Mouse (Mus musculus) midbrain, embryonic 11.5 days (tissue): ENCODE measurements around the gene Dppa3. TPM values are rescaled to one million over a fixed set of nuclear protein-coding genes. Genes with fewer than 3 reads are reported as not detected.
"Not testable (repeated sequence)": the region's sequence is repeated elsewhere in the genome, so short reads cannot be mapped to it uniquely, and the experiment has no call there.

ENCODE experiments used
- ATAC-seq: fragments of 200-750 bp; cut with Nextera tagmentation; 2 replicates; pipeline ENCODE4 v1.8.0; 2017; ENCODE audit warnings: moderate TSS enrichment, moderate library complexity; ENCODE audit not compliant: low FRiP score
- DNase-seq: peaks from one replicate; pipeline ENCODE4 v3.0.0; 2015; ENCODE audit warnings: low spot score; ENCODE audit errors: missing footprints
- H3K27ac ChIP-seq: fragments of 300-500 bp; sonication (generic); 2 replicates; pipeline ENCODE4 v1.5.1; 2014; ENCODE audit warnings: low read depth, low read length
- H3K27me3 ChIP-seq: fragments of 300-500 bp; sonication (generic); 2 replicates; pipeline ENCODE4 v1.6.1; 2014; ENCODE audit warnings: mild to moderate bottlenecking, low read length, moderate library complexity, mixed read lengths; ENCODE audit not compliant: control insufficient read depth, insufficient read depth
- H3K36me3 ChIP-seq: fragments of 300-500 bp; sonication (generic); 2 replicates; pipeline ENCODE4 v1.6.1; 2014; ENCODE audit warnings: mild to moderate bottlenecking, low read length, moderate library complexity, mixed read lengths; ENCODE audit not compliant: control insufficient read depth, insufficient read depth
- H3K4me1 ChIP-seq: fragments of 300-500 bp; sonication (generic); 2 replicates; pipeline ENCODE4 v1.6.1; 2014; ENCODE audit warnings: low read length; ENCODE audit not compliant: control insufficient read depth, insufficient read depth
- H3K4me2 ChIP-seq: fragments of 300-500 bp; sonication (generic); 2 replicates; pipeline ENCODE4 v1.6.1; 2014; ENCODE audit warnings: mild to moderate bottlenecking, moderate library complexity
- H3K4me3 ChIP-seq: fragments of 300-500 bp; sonication (generic); 2 replicates; pipeline ENCODE4 v1.5.1; 2014; ENCODE audit warnings: low read depth, low read length
- H3K9ac ChIP-seq: fragments of 300-500 bp; sonication (generic); 2 replicates; pipeline ENCODE4 v1.6.1; 2014; ENCODE audit warnings: low read length
- H3K9me3 ChIP-seq: fragments of 300-500 bp; sonication (generic); 2 replicates; pipeline ENCODE4 v1.6.1; 2016; ENCODE audit warnings: low read length; ENCODE audit not compliant: control insufficient read depth
- WGBS: fragments of 180-500 bp; shearing (Covaris S2); extraction: QIAGEN DNeasy Blood & Tissue Kit; methylation state at CpG from one replicate; pipeline ENCODE4 v1.1.7; 2014; 5-methylcytosine and 5-hydroxymethylcytosine counted together
- polyA plus RNA-seq: library from polyadenylated mRNA; unstranded; fragments of >200 nt; fragmentation: Nextera tagmentation; extraction: Ambion mirVana; gene quantifications from 2 replicates; pipeline ENCODE4 v1.2.1, GENCODE M21; 2014

Gene Dppa3
- polyA plus RNA-seq, 1 experiment from 2014 or later, result not detected

DNA sequence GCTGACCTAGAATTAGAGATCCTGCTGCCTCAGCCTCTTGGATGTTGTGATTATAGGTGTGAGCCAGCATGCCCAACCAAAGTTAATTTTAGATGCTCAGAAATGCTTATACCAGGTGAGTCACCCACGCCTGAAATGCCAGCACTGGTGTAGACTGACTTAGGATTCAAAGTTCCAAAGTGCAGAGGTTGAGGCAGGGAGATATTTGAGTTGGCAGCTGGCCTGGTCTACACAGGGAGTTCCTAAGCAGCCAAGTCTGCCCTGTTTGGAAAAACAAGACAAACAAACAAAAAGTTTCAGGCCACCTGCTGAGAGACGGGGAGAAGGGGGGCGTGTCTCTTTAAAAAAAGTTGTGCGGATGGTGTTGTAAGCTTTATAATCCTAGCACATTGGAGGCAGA, 1.1 kb upstream of the Dppa3 start:
- Histone ChIP-seq H3K4me1 (no peaks in the 10 kb centered on the region), H3K27ac (no peak overlapping the region), H3K4me3 (no peak overlapping the region), H3K27me3 (no peaks in the 10 kb centered on the region), H3K4me2 (no peak overlapping the region), H3K9me3 (no peaks in the 10 kb centered on the region; the same call in 1 of the 2 replicates), H3K36me3 (no peaks in the 10 kb centered on the region), H3K9ac (no peak overlapping the region)
- no peak for DNase-seq
- ATAC-seq, result no peak
- WGBS, result 81% methylated on average over 4 of the region's 4 CpGs

DNA sequence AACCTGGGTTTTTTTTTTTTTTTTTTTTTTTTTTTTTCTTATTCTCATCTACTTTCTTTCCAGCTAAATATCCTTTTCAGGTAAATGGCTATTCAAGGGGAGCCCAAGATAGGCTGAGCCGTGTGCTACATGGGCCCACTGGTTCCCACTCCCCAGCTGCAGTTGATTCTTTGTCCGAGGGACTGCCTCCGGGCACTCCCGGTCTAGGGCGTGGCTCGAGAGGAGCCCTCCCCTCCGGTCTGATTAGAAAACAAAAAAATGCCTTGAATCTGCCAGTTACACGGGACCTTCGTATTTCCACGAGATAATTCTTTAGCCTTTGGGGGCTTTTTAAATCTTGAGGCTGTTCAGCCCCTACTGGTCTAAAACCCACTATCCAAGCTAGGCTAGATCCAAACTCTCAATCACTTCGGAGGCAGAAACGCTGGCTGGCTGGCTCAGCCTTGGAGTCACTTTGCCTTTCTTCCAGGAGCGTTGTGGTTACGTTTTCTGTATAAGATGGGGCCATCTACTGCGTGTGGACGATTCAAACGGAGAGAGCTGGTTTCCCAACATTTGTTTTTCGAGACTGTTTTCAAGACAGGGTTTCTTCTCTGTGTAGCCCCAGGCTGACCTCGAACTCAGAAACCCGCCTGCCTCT, 1.4 kb downstream of the Dppa3 start:
- Histone ChIP-seq H3K4me2 (no peak overlapping the region), H3K9me3 (no peaks in the 10 kb centered on the region; the same call in 1 of the 2 replicates), H3K27ac (no peak overlapping the region), H3K4me1 (no peaks in the 10 kb centered on the region), H3K36me3 (no peaks in the 10 kb centered on the region), H3K27me3 (no peaks in the 10 kb centered on the region), H3K4me3 (no peak overlapping the region), H3K9ac (no peak overlapping the region)
- WGBS, result 45% methylated on average over 20 of the region's 20 CpGs
- DNase-seq (peak; percentile 79), ATAC-seq (no peak)

DNA sequence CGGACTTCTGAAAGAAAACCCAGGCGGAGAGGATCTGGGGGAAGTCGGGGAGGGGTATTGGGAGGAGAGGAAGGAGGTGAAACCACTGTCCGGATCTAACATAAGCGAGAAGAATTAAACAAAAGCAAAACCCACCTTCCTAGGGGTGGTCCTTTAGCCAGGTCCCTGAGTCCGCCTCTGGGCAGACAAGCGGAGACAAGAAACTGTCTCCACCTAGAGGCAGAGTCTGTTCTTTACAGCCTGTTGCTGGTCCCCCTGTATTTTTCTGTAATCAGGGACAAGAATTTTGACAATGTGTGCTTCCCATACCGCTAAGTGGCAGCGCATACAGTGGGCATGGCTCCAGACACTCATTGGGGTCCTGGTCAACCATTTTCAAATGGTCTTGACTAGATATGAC, 7.2 kb downstream of the Dppa3 start:
- WGBS, result 56% methylated on average over 9 of the region's 9 CpGs
- no peaks in the 10 kb centered on the region for H3K36me3 ChIP-seq
- H3K4me3 ChIP-seq, result no peak overlapping the region
- no peaks in the 10 kb centered on the region for H3K27me3 ChIP-seq
- ATAC-seq, result no peak
- no peak overlapping the region for H3K9ac ChIP-seq
- no peak overlapping the region for H3K27ac ChIP-seq
- H3K4me2 ChIP-seq, result no peak overlapping the region
- no peaks in the 10 kb centered on the region for H3K9me3 ChIP-seq
- H3K4me1 ChIP-seq, result no peaks in the 10 kb centered on the region
- DNase-seq, result no peak

GRCm38 (mm10) chr6:122635315-122635714, 9.1 kb downstream of the Dppa3 start:
- no peaks in the 10 kb centered on the region for H3K4me1 ChIP-seq
- WGBS, result 91% methylated on average over 7 of the region's 7 CpGs
- no peak overlapping the region for H3K4me2 ChIP-seq
- DNase-seq (no peak), ATAC-seq (no peak)
- H3K36me3 ChIP-seq, result no peaks in the 10 kb centered on the region
- H3K9me3 ChIP-seq, result no peaks in the 10 kb centered on the region
- H3K27ac ChIP-seq, result no peak overlapping the region
- no peaks in the 10 kb centered on the region for H3K27me3 ChIP-seq
- no peak overlapping the region for H3K4me3 ChIP-seq
- H3K9ac ChIP-seq, result no peak overlapping the region

DNA sequence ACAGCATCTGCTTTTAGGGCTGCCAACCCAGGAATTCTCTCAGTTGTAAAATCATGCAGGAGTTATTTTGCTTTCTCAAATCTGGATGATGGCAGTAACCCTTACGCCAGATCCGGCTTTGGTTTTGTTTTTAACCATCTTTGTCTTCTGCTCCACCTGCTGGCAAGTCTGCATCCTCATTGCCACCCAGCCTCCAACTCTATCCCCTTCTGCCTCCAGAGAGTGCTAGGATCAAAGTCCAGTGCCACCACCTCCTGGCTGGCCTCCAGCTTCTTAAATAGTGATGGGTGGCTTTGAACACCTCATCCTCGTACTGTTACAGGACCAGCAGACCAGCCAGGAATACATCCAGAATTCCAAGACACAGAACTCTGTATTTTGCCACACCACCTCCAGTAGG, 10.5 kb downstream of the Dppa3 start:
- Histone ChIP-seq H3K27me3 (no peaks in the 10 kb centered on the region), H3K9ac (no peak overlapping the region), H3K4me1 (no peaks in the 10 kb centered on the region), H3K27ac (no peak overlapping the region), H3K9me3 (no peaks in the 10 kb centered on the region), H3K4me2 (no peak overlapping the region), H3K36me3 (no peaks in the 10 kb centered on the region), H3K4me3 (no peak overlapping the region)
- 80% methylated on average over 3 of the region's 3 CpGs for WGBS
- ATAC-seq, result no peak
- DNase-seq, result no peak

- 88% methylated on average over 4 of the region's 4 CpGs for WGBS
- not testable (repeated sequence) for H3K4me3 ChIP-seq, DNase-seq
Measured at GRCm38 (mm10) chr6:122637566-122637965, 11.4 kb downstream of the Dppa3 start.

DNA sequence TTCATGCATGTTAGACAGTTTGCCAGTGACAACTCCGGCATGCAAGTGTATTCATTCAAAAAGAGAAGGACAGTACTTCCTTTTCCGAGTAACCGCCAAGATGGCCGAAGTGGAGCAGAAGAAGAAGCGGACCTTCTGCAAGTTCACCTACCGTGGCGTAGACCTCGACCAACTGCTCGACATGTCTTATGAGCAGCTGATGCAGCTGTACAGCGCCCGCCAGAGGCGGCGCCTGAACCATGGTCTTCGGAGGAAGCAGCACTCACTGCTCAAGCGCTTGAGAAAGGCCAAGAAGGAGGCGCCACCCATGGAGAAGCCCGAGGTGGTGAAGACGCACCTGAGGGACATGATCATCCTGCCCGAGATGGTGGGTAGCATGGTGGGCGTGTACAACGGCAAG, 18.0 kb downstream of the Dppa3 start:
- not testable (repeated sequence) for ATAC-seq, H3K4me2 ChIP-seq, H3K27me3 ChIP-seq, H3K4me1 ChIP-seq, H3K4me3 ChIP-seq, H3K36me3 ChIP-seq, H3K9me3 ChIP-seq, H3K9ac ChIP-seq, H3K27ac ChIP-seq, DNase-seq
- WGBS, result 93% methylated on average over 19 of the region's 21 CpGs

More at GRCm38 (mm10) chr6:122637566-122637965, 11.4 kb downstream of the Dppa3 start:
- not testable (repeated sequence) for ATAC-seq, H3K9me3 ChIP-seq, H3K27ac ChIP-seq, H3K4me1 ChIP-seq, H3K36me3 ChIP-seq, H3K4me2 ChIP-seq, H3K9ac ChIP-seq, H3K27me3 ChIP-seq

GRCm38 (mm10) chr6:122649903-122650302, 23.7 kb downstream of the Dppa3 start:
- no peaks in the 10 kb centered on the region for H3K4me1 ChIP-seq
- WGBS, result 78% methylated on average over 3 of the region's 3 CpGs
- H3K27ac ChIP-seq, result no peak overlapping the region
- no peak for DNase-seq
- H3K36me3 ChIP-seq, result no peaks in the 10 kb centered on the region
- no peaks in the 10 kb centered on the region for H3K9me3 ChIP-seq
- H3K4me2 ChIP-seq, result no peak overlapping the region
- H3K4me3 ChIP-seq, result no peak overlapping the region
- H3K27me3 ChIP-seq, result no peaks in the 10 kb centered on the region
- ATAC-seq, result no peak
- H3K9ac ChIP-seq, result no peak overlapping the region

GRCm38 (mm10) chr6:122650398-122650980, 24.3 kb downstream of the Dppa3 start:
- Histone ChIP-seq H3K9me3 (no peaks in the 10 kb centered on the region), H3K36me3 (no peaks in the 10 kb centered on the region), H3K27me3 (no peaks in the 10 kb centered on the region), H3K27ac (no peak overlapping the region), H3K4me2 (no peak overlapping the region), H3K4me3 (no peak overlapping the region), H3K9ac (no peak overlapping the region), H3K4me1 (peaks cover 4% of the 10 kb centered on the region; the same call in 1 of the 2 replicates)
- DNase-seq, result no peak
- no peak for ATAC-seq
- 75% methylated on average over 5 of the region's 5 CpGs for WGBS
